Comparison of ENCODE assay signal across 17 mouse cellular contexts in the genomic region with DNA sequence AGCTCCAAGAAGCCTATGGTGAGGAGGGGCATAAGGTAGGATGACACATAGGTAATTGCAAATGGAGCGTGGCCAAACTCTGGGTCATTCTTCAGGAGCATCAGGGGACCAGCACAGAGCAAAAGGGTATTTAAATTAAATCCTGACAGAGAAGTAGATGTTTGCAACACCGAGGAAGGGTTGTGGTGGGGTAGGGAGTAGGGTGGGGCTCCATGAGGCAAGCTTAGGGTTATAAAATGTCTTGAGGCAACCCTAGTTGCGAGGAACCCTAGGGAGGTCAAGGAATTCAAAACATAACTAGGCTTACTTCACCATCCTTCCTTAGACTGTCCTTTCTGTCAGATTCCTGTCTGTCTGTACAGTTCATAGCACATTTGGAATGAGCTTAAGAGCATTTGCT.
"Had no signal": no experiment of that assay in that cellular context is flagged by ENCODE, and none has a peak within 500 bp of the region (broad histone marks: within the 10 kb centered on the region; RNA-seq: fewer than 3 reads in every experiment).

No protein-coding gene starts in this region.

- H3K4me3 ChIP-seq: midbrain, embryonic 13.5 days; midbrain, embryonic 15.5 days; myocyte; neural tube, embryonic 13.5 days; neural tube, embryonic 15.5 days had no signal

- DNase-seq: lung, adult 18-20 months; lung, embryonic 14.5 days; lung, postnatal 10 days; lung, postnatal 4 days; retina, postnatal 1 day; right cerebral cortex, adult 18-20 months; right cerebral cortex, postnatal 25 days; right cerebral cortex, postnatal 4 days; spleen, adult 18-20 months; thymus, adult 18-20 months; thymus, postnatal 36 days had no signal

- H3K4me1 ChIP-seq: midbrain, embryonic 13.5 days; midbrain, embryonic 15.5 days had no signal

- H3K36me3 ChIP-seq: midbrain, embryonic 13.5 days; midbrain, embryonic 15.5 days; neural tube, embryonic 13.5 days; neural tube, embryonic 15.5 days had no signal

- ATAC-seq: midbrain, embryonic 13.5 days; midbrain, embryonic 15.5 days had no signal

- H3K9ac ChIP-seq: lung, embryonic 14.5 days; midbrain, embryonic 13.5 days; midbrain, embryonic 15.5 days; neural tube, embryonic 13.5 days; neural tube, embryonic 15.5 days had no signal

- H3K27me3 ChIP-seq: midbrain, embryonic 13.5 days; midbrain, embryonic 15.5 days; neural tube, embryonic 13.5 days; neural tube, embryonic 15.5 days had no signal

- H3K9me3 ChIP-seq: midbrain, embryonic 13.5 days; midbrain, embryonic 15.5 days; neural tube, embryonic 13.5 days; neural tube, embryonic 15.5 days had no signal

- H3K27ac ChIP-seq: midbrain, embryonic 13.5 days; midbrain, embryonic 15.5 days; neural tube, embryonic 13.5 days; neural tube, embryonic 15.5 days had no signal

- H3K4me2 ChIP-seq: lung, embryonic 14.5 days; midbrain, embryonic 11.5 days; midbrain, embryonic 13.5 days; midbrain, embryonic 15.5 days; neural tube, embryonic 13.5 days; neural tube, embryonic 15.5 days had no signal
